Mouse (Mus musculus): ENCODE results near the gene Nif3l1.

The Nif3l1 gene

GRCm38 (mm10) chr1:58445143-58445722, at the start of gene Nif3l1, which contains the start of gene Ppil3:
Nif3l1 (plus strand) TSS chr1:58445151.
Ppil3 (minus strand) TSS chr1:58445486.
- peak; percentile 91 for DNase-seq (ENCODE audit: low read depth)

- DNase-seq (ENCODE audit: low read depth): peak; percentile 52
Observed at GRCm38 (mm10) chr1:58395341-58395740, 49.6 kb upstream of the Nif3l1 start.

GRCm38 (mm10) chr1:58396179-58396578, 48.8 kb upstream of the Nif3l1 start:
- peak; percentile 47 for DNase-seq (ENCODE audit: low read depth)

- DNase-seq (ENCODE audit: low read depth): no peak
Observed at GRCm38 (mm10) chr1:58397731-58398130, 47.2 kb upstream of the Nif3l1 start.

GRCm38 (mm10) chr1:58401396-58401795, 43.6 kb upstream of the Nif3l1 start:
- peak; percentile 12 for DNase-seq (ENCODE audit: low read depth)

GRCm38 (mm10) chr1:58403745-58404144, 41.2 kb upstream of the Nif3l1 start:
- peak; percentile 24 for DNase-seq (ENCODE audit: low read depth)

- DNase-seq (ENCODE audit: low read depth): no peak
Observed at GRCm38 (mm10) chr1:58407321-58407720, 37.6 kb upstream of the Nif3l1 start.

- no peak for DNase-seq (ENCODE audit: low read depth)
Observed at GRCm38 (mm10) chr1:58408141-58408540, 36.8 kb upstream of the Nif3l1 start.

GRCm38 (mm10) chr1:58409553-58410197, 35.3 kb upstream of the Nif3l1 start:
- peak; percentile 45 for DNase-seq (ENCODE audit: low read depth)

GRCm38 (mm10) chr1:58410198-58410588, 34.8 kb upstream of the Nif3l1 start:
- DNase-seq (ENCODE audit: low read depth): peak; percentile 46

GRCm38 (mm10) chr1:58410776-58411175, 34.2 kb upstream of the Nif3l1 start:
- DNase-seq (ENCODE audit: low read depth): peak; percentile 37

GRCm38 (mm10) chr1:58415442-58415841, 29.5 kb upstream of the Nif3l1 start:
- peak; percentile 69 for DNase-seq (ENCODE audit: low read depth)

- DNase-seq (ENCODE audit: low read depth): no peak
Observed at GRCm38 (mm10) chr1:58416048-58416447, 28.9 kb upstream of the Nif3l1 start.

- peak; percentile 46 for DNase-seq (ENCODE audit: low read depth)
Observed at GRCm38 (mm10) chr1:58420032-58420431, 24.9 kb upstream of the Nif3l1 start.

- peak; percentile 56 for DNase-seq (ENCODE audit: low read depth)
Observed at GRCm38 (mm10) chr1:58420961-58421360, 24.0 kb upstream of the Nif3l1 start.

- peak; percentile 95 for DNase-seq (ENCODE audit: low read depth)
Observed at GRCm38 (mm10) chr1:58422879-58423278, 22.1 kb upstream of the Nif3l1 start.

- DNase-seq (ENCODE audit: low read depth): peak; percentile 96
Observed at GRCm38 (mm10) chr1:58423371-58424248, 21.3 kb upstream of the Nif3l1 start, which contains the start of gene Clk1. Clk1 (minus strand) TSS chr1:58424066.

GRCm38 (mm10) chr1:58424551-58424950, 20.4 kb upstream of the Nif3l1 start:
- DNase-seq (ENCODE audit: low read depth): peak; percentile 37

- no peak for DNase-seq (ENCODE audit: low read depth)
Observed at GRCm38 (mm10) chr1:58444691-58445090, 260 bp upstream of the Nif3l1 start.

GRCm38 (mm10) chr1:58445861-58446260, 910 bp downstream of the Nif3l1 start:
- DNase-seq (ENCODE audit: low read depth): peak; percentile 69

- DNase-seq (ENCODE audit: low read depth): no peak
Observed at GRCm38 (mm10) chr1:58447766-58448165, 2.8 kb downstream of the Nif3l1 start.

- DNase-seq (ENCODE audit: low read depth): peak; percentile 26
Observed at GRCm38 (mm10) chr1:58448396-58448795, 3.4 kb downstream of the Nif3l1 start.

GRCm38 (mm10) chr1:58454316-58454715, 9.4 kb downstream of the Nif3l1 start:
- DNase-seq (ENCODE audit: low read depth): peak; percentile 54
